Mouse (Mus musculus): ENCODE data around the gene Pkig. TPM values are rescaled to one million over a fixed set of nuclear protein-coding genes. Genes with fewer than 3 reads are reported as not detected.
A peak's percentile ranks its signal among the peaks of the same experiment; 100 is the strongest.

The Pkig gene
- polyA plus RNA-seq, 1 experiment from 2014 or later: 122 TPM

DNA sequence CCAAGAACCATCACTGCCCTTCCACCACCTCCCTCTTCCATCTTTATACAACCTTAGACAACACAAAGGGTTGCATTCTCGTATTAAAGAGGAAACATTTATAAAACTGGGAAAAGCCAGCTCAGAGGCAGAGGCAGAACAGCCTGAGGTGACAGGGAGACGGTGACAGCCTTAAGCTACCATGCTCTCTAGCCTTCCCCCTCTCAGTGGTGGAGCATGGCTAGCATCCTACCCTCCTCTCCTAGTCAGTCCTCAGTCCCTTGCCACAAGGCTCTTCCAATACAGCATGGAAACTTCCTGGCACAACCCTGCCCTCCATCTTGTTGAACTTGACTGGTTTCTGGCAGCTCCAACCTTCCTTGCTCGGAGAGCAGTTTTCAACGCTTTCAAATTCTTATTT lies 70.1 kb downstream of the Pkig start:
- H3K27ac ChIP-seq: no peak overlapping the region
- H3K36me3 ChIP-seq: peaks cover 59% of the 10 kb centered on the region
- 86% methylated on average over 4 of the region's 4 CpGs for WGBS (ENCODE audit: insufficient replicate concordance)
- no peak for ATAC-seq (ENCODE audit: low read depth)
- no peaks in the 10 kb centered on the region for H3K27me3 ChIP-seq
- no peak overlapping the region for H3K4me3 ChIP-seq (replicated peaks)
- H3K4me2 ChIP-seq: no peak overlapping the region
- no peak for DNase-seq
- peaks cover 7% of the 10 kb centered on the region for H3K4me1 ChIP-seq (replicated peaks)
- H3K9ac ChIP-seq: no peak overlapping the region
- no peaks in the 10 kb centered on the region for H3K9me3 ChIP-seq (replicated peaks)

DNA sequence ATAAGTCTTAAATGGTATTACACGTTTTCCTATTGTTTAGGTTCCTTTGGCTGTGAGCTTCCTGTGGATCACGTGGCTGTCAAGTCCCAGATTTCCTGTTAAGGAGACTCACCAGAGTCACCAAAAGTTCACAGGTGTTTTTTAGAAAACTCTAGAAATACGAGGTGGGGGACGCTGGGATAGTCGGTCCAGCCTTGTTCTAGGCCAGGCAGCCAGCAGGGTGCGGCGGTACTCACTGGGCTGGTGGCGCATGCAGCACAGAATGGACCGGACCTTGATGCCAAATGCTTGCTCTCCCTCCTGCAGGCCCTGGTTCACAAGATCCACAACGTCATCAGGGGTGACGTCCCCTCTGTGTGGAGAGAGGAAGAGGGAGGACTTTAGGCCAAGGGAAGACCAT lies 73.8 kb downstream of the Pkig start:
- H3K9me3 ChIP-seq (replicated peaks): no peaks in the 10 kb centered on the region
- peaks cover 28% of the 10 kb centered on the region for H3K36me3 ChIP-seq
- ATAC-seq (ENCODE audit: low read depth) (no peak), DNase-seq (no peak)
- no peak overlapping the region for H3K27ac ChIP-seq
- no peak overlapping the region for H3K4me2 ChIP-seq
- WGBS (ENCODE audit: insufficient replicate concordance): 80% methylated on average over 11 of the region's 11 CpGs
- no peak overlapping the region for H3K9ac ChIP-seq
- no peak overlapping the region for H3K4me3 ChIP-seq (replicated peaks)
- H3K27me3 ChIP-seq: no peaks in the 10 kb centered on the region
- peaks cover 22% of the 10 kb centered on the region for H3K4me1 ChIP-seq (replicated peaks)

DNA sequence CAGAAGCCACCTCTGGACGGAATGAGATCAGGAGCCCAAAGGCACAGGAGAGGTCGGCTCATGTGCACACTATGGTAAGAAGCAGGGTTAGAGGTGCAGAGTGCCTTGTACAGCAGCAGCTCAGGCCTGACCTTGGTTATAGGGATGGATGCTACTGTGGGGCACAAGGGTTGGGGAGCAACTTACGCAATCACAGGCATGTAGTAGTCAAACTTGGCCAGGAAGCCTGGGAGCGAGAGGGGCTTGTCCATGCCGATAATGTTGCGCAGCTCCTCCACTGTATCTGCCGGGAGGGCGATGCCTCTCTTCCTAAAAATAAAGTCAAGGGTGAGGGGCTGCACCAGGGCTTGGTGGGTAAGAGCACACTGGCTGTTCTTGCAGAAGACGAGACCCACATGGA lies 77.0 kb downstream of the Pkig start:
- H3K9ac ChIP-seq: no peak overlapping the region
- no peak overlapping the region for H3K4me2 ChIP-seq
- peaks cover 19% of the 10 kb centered on the region for H3K4me1 ChIP-seq (replicated peaks)
- no peak overlapping the region for H3K4me3 ChIP-seq (replicated peaks)
- DNase-seq: no peak
- no peak for ATAC-seq (ENCODE audit: low read depth)
- H3K9me3 ChIP-seq (replicated peaks): no peaks in the 10 kb centered on the region
- H3K36me3 ChIP-seq: peaks cover 12% of the 10 kb centered on the region
- 70% methylated on average over 9 of the region's 9 CpGs for WGBS (ENCODE audit: insufficient replicate concordance)
- no peaks in the 10 kb centered on the region for H3K27me3 ChIP-seq
- H3K27ac ChIP-seq: no peak overlapping the region

DNA sequence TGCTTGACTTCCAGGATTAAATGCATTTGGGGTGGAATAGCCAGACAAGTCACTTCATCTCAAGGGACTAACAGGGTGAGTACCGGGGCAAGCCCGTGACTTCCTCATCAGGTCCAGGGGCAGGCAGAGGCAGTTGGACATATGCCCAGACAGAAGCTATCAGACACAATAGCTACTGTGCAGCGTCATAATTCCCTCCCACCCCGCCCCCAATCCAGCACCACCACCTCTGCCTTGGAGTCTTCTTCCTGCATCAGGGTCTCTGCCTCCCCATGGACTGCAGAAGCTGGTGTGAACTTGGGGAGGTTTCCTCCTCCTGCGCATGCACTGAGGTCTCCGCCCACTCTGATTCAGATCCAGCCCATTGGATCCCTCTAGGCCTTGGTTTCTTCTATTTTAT lies 77.8 kb downstream of the Pkig start:
- Histone ChIP-seq H3K27me3 (no peaks in the 10 kb centered on the region), H3K27ac (no peak overlapping the region), H3K9me3 (replicated peaks) (no peaks in the 10 kb centered on the region), H3K4me2 (no peak overlapping the region), H3K4me3 (replicated peaks) (no peak overlapping the region), H3K9ac (no peak overlapping the region), H3K4me1 (replicated peaks) (peaks cover 19% of the 10 kb centered on the region), H3K36me3 (peaks cover 8% of the 10 kb centered on the region)
- WGBS (ENCODE audit: insufficient replicate concordance): 68% methylated on average over 6 of the region's 6 CpGs
- ATAC-seq (ENCODE audit: low read depth) (no peak), DNase-seq (no peak)

DNA sequence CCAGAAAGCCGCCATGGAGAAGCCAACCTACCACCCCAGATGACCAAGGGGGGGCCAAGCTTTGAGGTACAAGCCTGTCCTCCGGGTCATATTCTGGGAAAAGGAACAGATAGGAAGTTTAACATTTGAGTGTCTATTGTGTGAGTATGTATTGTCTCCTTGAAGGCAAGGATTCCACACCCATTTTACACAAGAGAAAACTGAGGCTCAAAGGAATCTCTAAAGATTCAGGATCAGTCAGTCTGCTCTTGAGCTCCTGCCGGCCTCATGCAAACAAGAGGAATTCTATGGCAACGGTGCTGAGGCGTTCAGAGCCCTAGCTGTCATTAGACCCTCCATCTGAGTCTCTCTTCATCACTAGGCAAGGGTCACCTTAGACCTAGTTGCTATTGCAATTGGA lies 84.5 kb downstream of the Pkig start:
- DNase-seq (no peak), ATAC-seq (ENCODE audit: low read depth) (no peak)
- Histone ChIP-seq H3K4me3 (replicated peaks) (no peak overlapping the region), H3K27ac (no peak overlapping the region), H3K9ac (no peak overlapping the region), H3K36me3 (no peaks in the 10 kb centered on the region), H3K4me2 (no peak overlapping the region), H3K4me1 (replicated peaks) (peaks cover 25% of the 10 kb centered on the region), H3K27me3 (no peaks in the 10 kb centered on the region), H3K9me3 (replicated peaks) (no peaks in the 10 kb centered on the region)
- WGBS (ENCODE audit: insufficient replicate concordance): 69% methylated on average over 5 of the region's 5 CpGs

DNA sequence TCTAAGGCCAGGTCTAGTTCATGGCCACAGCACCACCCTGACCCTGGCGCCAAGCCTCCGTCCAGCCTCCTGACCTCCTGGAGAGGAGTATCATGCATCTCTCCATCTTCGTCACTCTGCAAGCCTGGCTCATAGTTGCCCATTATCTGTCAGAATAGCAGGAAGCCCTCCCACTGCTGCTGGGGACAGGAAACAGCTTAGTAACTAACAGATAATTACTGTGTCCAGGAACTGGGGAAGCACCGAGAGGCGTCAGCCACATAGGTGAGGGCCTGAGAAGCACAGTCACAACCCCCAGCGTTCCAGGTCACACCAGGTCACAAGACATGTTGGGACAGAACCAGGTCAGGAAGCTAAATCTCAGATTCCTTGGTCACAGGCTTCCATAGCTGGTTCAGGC lies 85.2 kb downstream of the Pkig start:
- no peak for DNase-seq
- WGBS (ENCODE audit: insufficient replicate concordance): 16% methylated on average over 6 of the region's 6 CpGs

DNA sequence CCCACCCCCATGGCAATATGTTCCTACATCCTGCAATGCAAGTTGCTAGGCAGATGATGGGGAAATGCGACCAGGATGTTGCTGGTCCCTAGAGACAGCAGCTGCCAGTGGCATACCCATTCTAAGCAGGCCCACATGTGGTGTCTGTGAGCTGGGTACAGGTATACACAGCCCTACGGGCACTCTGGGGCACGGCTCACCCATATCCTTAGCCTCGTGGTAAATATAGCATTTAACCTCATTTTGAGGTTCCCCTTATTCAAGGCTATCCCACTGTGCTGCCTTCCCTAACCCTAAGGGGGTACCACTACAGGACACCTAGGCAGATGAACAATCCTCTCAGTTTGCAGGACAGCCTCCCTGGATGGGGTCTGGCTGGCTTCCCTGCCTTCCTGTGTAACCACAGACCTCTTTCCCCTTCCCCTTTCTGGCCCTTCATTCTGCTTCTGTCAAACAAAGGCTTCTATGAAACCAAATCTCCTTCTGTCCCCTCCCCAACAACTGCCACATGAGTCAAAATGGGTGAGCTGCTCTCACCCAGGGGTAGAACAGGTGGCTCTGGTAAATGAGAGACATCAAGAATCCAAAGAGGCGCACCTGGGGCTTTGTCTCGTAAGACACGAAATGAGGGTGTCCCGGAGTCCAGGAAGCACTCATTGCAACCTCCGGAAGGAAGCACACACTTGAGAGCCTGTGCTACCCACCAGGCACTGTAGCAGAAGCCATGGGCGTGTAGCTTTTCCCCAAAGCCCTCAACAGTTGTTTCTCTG lies 86.8 kb downstream of the Pkig start:
- DNase-seq: no peak
- Histone ChIP-seq H3K9ac (no peak overlapping the region), H3K9me3 (replicated peaks) (no peaks in the 10 kb centered on the region), H3K36me3 (no peaks in the 10 kb centered on the region), H3K4me3 (replicated peaks) (no peak overlapping the region), H3K4me2 (no peak overlapping the region), H3K27me3 (peaks cover 14% of the 10 kb centered on the region), H3K4me1 (replicated peaks) (peaks cover 32% of the 10 kb centered on the region), H3K27ac (no peak overlapping the region)
- ATAC-seq (ENCODE audit: low read depth): no peak
- 41% methylated on average over 10 of the region's 10 CpGs for WGBS (ENCODE audit: insufficient replicate concordance)

More for the DNA sequence above, 85.2 kb downstream of the Pkig start:
- peaks cover 25% of the 10 kb centered on the region for H3K4me1 ChIP-seq (replicated peaks)
- H3K4me3 ChIP-seq (replicated peaks): no peak overlapping the region
- H3K4me2 ChIP-seq: no peak overlapping the region
- no peaks in the 10 kb centered on the region for H3K27me3 ChIP-seq
- H3K9ac ChIP-seq: no peak overlapping the region
- no peak overlapping the region for H3K27ac ChIP-seq
- peak; percentile 39; the same call in 1 of the 2 replicates for ATAC-seq (ENCODE audit: low read depth)
- no peaks in the 10 kb centered on the region for H3K9me3 ChIP-seq (replicated peaks)
- no peaks in the 10 kb centered on the region for H3K36me3 ChIP-seq

DNA sequence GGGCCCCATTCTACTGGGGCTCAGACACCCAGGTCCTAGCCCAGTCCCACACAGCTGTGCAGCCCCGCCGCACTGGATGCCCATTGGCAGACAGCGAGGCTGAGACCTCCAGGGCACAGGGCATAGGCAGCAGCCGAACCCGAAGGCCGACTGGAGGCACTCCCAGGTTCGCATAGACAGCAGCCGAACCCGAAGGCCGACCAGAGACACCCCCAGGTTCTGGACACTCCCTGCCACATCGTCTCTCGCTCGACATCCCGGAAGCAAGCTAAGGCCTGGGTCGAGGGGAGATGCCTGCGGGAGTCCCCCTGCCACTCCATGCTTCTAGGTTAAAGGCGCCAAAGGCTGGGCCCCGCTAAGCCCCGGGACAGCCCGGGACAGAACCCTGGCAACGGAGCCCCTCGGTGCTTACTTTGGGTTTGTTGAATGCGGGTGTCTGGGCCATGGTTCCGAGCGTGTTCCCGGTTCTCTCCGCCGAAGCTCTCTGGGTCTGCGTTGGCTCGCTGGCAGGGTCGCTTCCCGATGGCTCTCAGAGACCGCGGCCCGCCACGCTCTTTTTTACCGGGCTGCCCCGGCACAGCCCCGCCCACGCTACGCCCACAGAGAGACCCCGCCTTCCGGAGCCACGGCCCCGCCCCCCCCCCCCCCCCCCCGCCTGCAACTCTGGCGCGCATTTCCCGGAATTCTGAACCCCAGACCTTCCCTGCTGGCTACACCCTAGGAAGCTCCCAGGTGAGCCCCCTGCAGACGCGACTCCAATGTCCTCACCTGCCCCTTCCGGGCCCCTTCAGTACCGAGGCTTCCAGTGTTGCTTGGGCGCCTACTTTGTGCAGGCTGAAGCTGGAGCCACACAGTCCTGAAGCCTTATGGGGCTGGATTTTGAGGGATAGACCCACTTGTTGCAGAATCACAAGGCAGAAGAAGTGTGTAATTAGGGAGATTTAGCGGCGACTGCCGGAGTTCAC lies 91.7 kb downstream of the Pkig start, which contains the start of gene Ada:
TSS of gene Ada (minus strand) at position 593 of the 965 bp plus-strand sequence.
- Histone ChIP-seq H3K9me3 (replicated peaks) (no peaks in the 10 kb centered on the region), H3K4me1 (replicated peaks) (peaks cover 33% of the 10 kb centered on the region), H3K27me3 (peaks cover 26% of the 10 kb centered on the region), H3K36me3 (no peaks in the 10 kb centered on the region), H3K4me2 (peak within 1 kb of the TSS; percentile 96), H3K9ac (peak within 1 kb of the TSS; percentile 71), H3K27ac (no peak within 1 kb of the TSS), H3K4me3 (replicated peaks) (peak within 1 kb of the TSS; percentile 64)
- ATAC-seq (ENCODE audit: low read depth): peak; percentile 76
- DNase-seq: peak; percentile 34
- WGBS (ENCODE audit: insufficient replicate concordance): 2% methylated on average over 50 of the region's 57 CpGs

DNA sequence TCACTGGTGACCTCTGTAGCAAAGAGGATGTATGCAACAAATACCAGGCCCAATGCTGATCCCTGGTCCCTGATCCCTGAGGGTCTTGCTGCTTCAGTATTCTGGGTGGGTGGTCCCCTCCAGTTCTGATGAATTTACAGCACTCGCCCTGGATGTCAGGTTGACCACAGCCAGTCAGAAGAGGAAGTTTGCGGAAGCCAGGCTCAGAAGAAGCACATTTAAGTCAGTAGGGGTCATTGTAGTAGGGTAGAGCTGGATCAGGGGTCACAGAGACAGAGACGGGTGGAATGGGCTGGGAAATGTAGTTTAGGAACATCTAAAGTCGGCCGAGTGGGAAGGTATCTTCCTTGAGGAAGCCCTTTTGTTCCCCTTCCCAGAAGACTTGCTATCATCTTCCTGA lies 96.0 kb downstream of the Pkig start:
- Histone ChIP-seq H3K4me3 (replicated peaks) (no peak overlapping the region), H3K9ac (no peak overlapping the region), H3K4me1 (replicated peaks) (peaks cover 30% of the 10 kb centered on the region), H3K27me3 (peaks cover 17% of the 10 kb centered on the region), H3K36me3 (no peaks in the 10 kb centered on the region), H3K9me3 (replicated peaks) (no peaks in the 10 kb centered on the region), H3K27ac (no peak overlapping the region), H3K4me2 (no peak overlapping the region)
- 34% methylated on average over 5 of the region's 5 CpGs for WGBS (ENCODE audit: insufficient replicate concordance)
- ATAC-seq (ENCODE audit: low read depth) (no peak), DNase-seq (no peak)

DNA sequence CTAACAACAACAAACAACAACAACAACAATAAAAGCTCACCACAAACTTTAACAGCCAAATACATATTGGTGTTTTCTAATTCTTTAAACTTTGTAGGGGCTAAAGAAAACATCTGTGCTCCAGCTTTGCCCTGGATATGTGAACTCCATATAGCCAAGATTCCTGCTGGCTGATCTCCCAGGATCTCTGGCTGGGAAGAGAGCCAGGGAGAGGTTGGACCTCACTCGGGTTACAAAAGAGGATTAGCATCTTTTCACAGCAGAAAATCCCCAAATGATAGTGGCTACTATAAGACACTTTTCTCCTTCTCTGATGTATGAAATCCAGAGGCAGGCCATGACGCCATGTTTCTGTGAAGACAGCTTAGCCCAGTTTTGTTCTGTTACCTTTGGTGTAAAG lies 98.5 kb downstream of the Pkig start:
- no peak overlapping the region for H3K4me2 ChIP-seq
- H3K4me1 ChIP-seq (replicated peaks): peaks cover 6% of the 10 kb centered on the region; the same call in 1 of the 2 replicates
- H3K9ac ChIP-seq: no peak overlapping the region
- no peaks in the 10 kb centered on the region for H3K9me3 ChIP-seq (replicated peaks)
- WGBS (ENCODE audit: insufficient replicate concordance): 47% methylated on average over 2 of the region's 2 CpGs
- no peak for DNase-seq
- peaks cover 5% of the 10 kb centered on the region; the same call in 1 of the 2 replicates for H3K27me3 ChIP-seq
- no peak for ATAC-seq (ENCODE audit: low read depth)
- no peak overlapping the region for H3K4me3 ChIP-seq (replicated peaks)
- no peaks in the 10 kb centered on the region for H3K36me3 ChIP-seq
- no peak overlapping the region for H3K27ac ChIP-seq

DNA sequence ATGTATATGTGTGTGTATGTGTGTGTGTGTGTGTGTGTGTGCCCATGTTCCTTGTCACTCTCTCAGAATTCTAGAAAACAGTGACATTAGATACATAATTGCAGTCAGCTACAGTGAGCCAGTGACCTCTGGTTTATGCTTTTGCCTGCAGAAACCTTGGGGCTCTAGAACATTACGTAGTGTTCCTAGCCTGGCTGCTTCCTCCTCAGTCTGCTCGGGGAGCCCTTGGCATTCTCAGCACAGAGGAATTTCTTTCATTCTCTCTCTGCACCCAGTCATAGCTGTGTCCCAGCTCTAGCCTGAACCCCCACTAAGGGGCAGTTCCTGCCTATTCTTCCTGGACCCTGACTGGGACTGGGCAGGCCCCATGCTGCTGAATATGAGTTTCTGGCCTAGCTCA lies 100.0 kb downstream of the Pkig start:
- H3K4me3 ChIP-seq (replicated peaks): no peak overlapping the region
- no peaks in the 10 kb centered on the region for H3K27me3 ChIP-seq
- no peaks in the 10 kb centered on the region for H3K9me3 ChIP-seq (replicated peaks)
- H3K27ac ChIP-seq: no peak overlapping the region
- DNase-seq (no peak), ATAC-seq (ENCODE audit: low read depth) (no peak)
- H3K9ac ChIP-seq: no peak overlapping the region
- 53% methylated on average over 2 of the region's 2 CpGs for WGBS (ENCODE audit: insufficient replicate concordance)
- H3K36me3 ChIP-seq: no peaks in the 10 kb centered on the region
- no peak overlapping the region for H3K4me2 ChIP-seq
- H3K4me1 ChIP-seq (replicated peaks): no peaks in the 10 kb centered on the region

Data from liver, embryonic 13.5 days (tissue).